Mouse (Mus musculus): ENCODE measurements around the gene Pamr1. TPM values are rescaled to one million over a fixed set of nuclear protein-coding genes. Genes with fewer than 3 reads are reported as not detected.

Pamr1 gene
- total and polyA plus RNA-seq, 2 experiments = 2.6 to 3.3 TPM

- Histone ChIP-seq H3K27me3 (ENCODE audit: control insufficient read depth, insufficient read depth, low read length) (no peaks in the 10 kb centered on the region), H3K79me2 (ENCODE audit: control insufficient read depth, insufficient read depth, low read length) (no peaks in the 10 kb centered on the region), H3K9ac (ENCODE audit: low read depth, low read length) (no peak overlapping the region), H3K4me1 (ENCODE audit: control insufficient read depth, insufficient read depth, low read length) (no peaks in the 10 kb centered on the region), H3K4me3 (ENCODE audit: insufficient read depth, low read depth, low read length) (no peak overlapping the region), H3K27ac (replicated peaks; ENCODE audit: insufficient read depth, low read depth, low read length) (no peak overlapping the region), H3K36me3 (ENCODE audit: control insufficient read depth, insufficient read depth, low read length) (no peaks in the 10 kb centered on the region)
- no peak for DNase-seq (ENCODE audit: extremely low read depth, low read depth, low spot score)
- no peak for TF ChIP-seq POLR2A (IDR thresholded peaks at IDR 0.05; ENCODE audit: extremely low read depth, insufficient read depth, low read length)
- TF ChIP-seq CTCF (IDR thresholded peaks at IDR 0.05; ENCODE audit: low read depth, low read length) = no peak
- 61% methylated on average over 3 of the region's 3 CpGs for WGBS
Measured at GRCm38 (mm10) chr2:102536766-102537165, 13.0 kb upstream of the Pamr1 start.

DNA sequence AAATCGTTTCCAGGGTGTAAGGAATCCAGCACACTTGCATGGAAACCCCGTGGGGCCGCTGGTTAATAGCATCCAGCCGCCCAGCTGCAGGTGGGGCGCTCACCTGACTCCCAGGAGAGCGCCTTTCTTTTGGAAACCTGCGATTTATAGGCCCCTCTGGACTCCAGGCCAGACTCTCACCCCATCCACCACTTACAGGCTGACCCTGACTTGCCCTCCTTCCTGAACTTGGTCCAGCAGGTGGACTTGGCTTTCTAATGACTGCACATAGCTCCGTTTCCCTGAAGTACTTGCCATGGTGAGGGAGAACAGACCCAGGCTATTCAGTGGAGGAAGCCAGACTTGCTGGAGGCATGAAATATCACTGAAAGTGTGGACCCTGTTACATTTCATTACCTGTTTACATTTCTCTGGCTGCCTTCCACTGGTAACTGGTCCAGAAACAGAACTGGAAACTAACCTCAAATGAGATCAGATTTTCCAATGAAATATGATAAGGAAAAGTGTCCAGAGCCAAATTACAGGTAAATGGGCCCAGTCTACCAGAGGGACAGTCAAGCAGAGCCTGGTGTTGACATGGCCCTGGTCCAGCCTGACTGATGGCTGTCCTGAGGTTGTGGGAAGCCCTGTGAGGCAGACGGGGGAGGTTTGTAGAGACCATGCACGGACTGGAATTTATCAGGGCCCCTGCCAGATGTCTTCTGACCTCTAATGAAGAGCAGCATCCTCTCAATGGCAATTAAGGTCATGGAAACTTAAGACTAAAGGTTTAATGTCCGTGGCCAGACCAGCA, 9.2 kb upstream of the Pamr1 start:
- H3K36me3 ChIP-seq (ENCODE audit: control insufficient read depth, insufficient read depth, low read length) = no peaks in the 10 kb centered on the region
- no peak overlapping the region for H3K9ac ChIP-seq (ENCODE audit: low read depth, low read length)
- H3K4me1 ChIP-seq (ENCODE audit: control insufficient read depth, insufficient read depth, low read length) = no peaks in the 10 kb centered on the region
- DNase-seq (ENCODE audit: extremely low read depth, low read depth, low spot score) = no peak
- H3K4me3 ChIP-seq (ENCODE audit: insufficient read depth, low read depth, low read length) = no peak overlapping the region
- TF ChIP-seq CTCF (IDR thresholded peaks at IDR 0.05; ENCODE audit: low read depth, low read length) (no peak), POLR2A (IDR thresholded peaks at IDR 0.05; ENCODE audit: extremely low read depth, insufficient read depth, low read length) (no peak)
- H3K79me2 ChIP-seq (ENCODE audit: control insufficient read depth, insufficient read depth, low read length) = no peaks in the 10 kb centered on the region
- no peak overlapping the region for H3K27ac ChIP-seq (replicated peaks; ENCODE audit: insufficient read depth, low read depth, low read length)
- WGBS = 59% methylated on average over 11 of the region's 11 CpGs
- H3K27me3 ChIP-seq (ENCODE audit: control insufficient read depth, insufficient read depth, low read length) = no peaks in the 10 kb centered on the region

- 32% methylated on average over 4 of the region's 4 CpGs for WGBS
- peak; percentile 57 for DNase-seq (ENCODE audit: extremely low read depth, low read depth, low spot score)
- Histone ChIP-seq H3K36me3 (ENCODE audit: control insufficient read depth, insufficient read depth, low read length) (no peaks in the 10 kb centered on the region), H3K4me1 (ENCODE audit: control insufficient read depth, insufficient read depth, low read length) (no peaks in the 10 kb centered on the region), H3K27me3 (ENCODE audit: control insufficient read depth, insufficient read depth, low read length) (no peaks in the 10 kb centered on the region), H3K27ac (replicated peaks; ENCODE audit: insufficient read depth, low read depth, low read length) (no peak overlapping the region), H3K79me2 (ENCODE audit: control insufficient read depth, insufficient read depth, low read length) (no peaks in the 10 kb centered on the region), H3K4me3 (ENCODE audit: insufficient read depth, low read depth, low read length) (no peak overlapping the region), H3K9ac (ENCODE audit: low read depth, low read length) (no peak overlapping the region)
- TF ChIP-seq POLR2A (IDR thresholded peaks at IDR 0.05; ENCODE audit: extremely low read depth, insufficient read depth, low read length) (no peak), CTCF (IDR thresholded peaks at IDR 0.05; ENCODE audit: low read depth, low read length) (no peak)
Measured at GRCm38 (mm10) chr2:102541404-102542125, 8.2 kb upstream of the Pamr1 start.

GRCm38 (mm10) chr2:102543961-102544719, 5.7 kb upstream of the Pamr1 start:
- H3K27me3 ChIP-seq (ENCODE audit: control insufficient read depth, insufficient read depth, low read length) = no peaks in the 10 kb centered on the region
- TF ChIP-seq POLR2A (IDR thresholded peaks at IDR 0.05; ENCODE audit: extremely low read depth, insufficient read depth, low read length) (no peak), CTCF (IDR thresholded peaks at IDR 0.05; ENCODE audit: low read depth, low read length) (no peak)
- H3K9ac ChIP-seq (ENCODE audit: low read depth, low read length) = no peak overlapping the region
- no peak overlapping the region for H3K27ac ChIP-seq (replicated peaks; ENCODE audit: insufficient read depth, low read depth, low read length)
- no peaks in the 10 kb centered on the region for H3K36me3 ChIP-seq (ENCODE audit: control insufficient read depth, insufficient read depth, low read length)
- no peaks in the 10 kb centered on the region for H3K4me1 ChIP-seq (ENCODE audit: control insufficient read depth, insufficient read depth, low read length)
- DNase-seq (ENCODE audit: extremely low read depth, low read depth, low spot score) = no peak
- H3K4me3 ChIP-seq (ENCODE audit: insufficient read depth, low read depth, low read length) = no peak overlapping the region
- 59% methylated on average over 6 of the region's 6 CpGs for WGBS
- no peaks in the 10 kb centered on the region for H3K79me2 ChIP-seq (ENCODE audit: control insufficient read depth, insufficient read depth, low read length)

DNA sequence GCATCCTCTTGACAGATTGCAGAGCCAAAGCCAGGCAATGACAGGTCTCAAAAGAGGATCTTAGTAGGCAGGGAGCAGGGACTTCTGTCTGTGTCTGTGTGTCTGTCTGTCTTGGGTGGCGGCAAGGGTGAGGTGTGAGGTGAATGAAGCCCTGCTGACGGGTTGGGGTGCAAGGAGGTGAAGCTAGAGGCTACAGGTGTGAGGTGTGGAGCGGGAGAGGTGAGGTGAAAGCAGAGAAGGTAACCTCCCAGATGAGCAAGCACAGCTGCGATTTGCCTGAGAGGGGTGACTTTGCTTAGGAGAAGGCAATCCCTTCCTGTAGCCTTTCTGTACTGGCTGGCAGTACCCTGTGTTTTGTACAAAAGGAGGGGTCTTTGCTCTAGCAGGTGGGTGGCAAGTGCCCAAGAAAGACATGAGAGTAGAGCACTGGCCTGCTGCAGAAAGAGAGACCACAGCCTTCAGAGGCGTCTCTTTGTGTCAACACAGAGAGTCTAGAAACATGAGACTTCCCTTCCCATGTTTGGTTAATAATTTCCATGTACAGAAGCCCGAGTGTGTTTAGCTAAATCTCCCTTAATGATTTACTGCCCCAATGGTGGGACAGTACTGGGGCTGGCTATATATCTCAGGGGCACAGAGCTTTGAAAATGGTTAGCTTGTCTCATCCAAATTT, 1.2 kb downstream of the Pamr1 start:
- H3K9ac ChIP-seq (ENCODE audit: low read depth, low read length) = no peak overlapping the region

More for the DNA sequence above, 1.2 kb downstream of the Pamr1 start:
- Histone ChIP-seq H3K4me3 (ENCODE audit: insufficient read depth, low read depth, low read length) (no peak overlapping the region), H3K27ac (replicated peaks; ENCODE audit: insufficient read depth, low read depth, low read length) (no peak overlapping the region), H3K36me3 (ENCODE audit: control insufficient read depth, insufficient read depth, low read length) (no peaks in the 10 kb centered on the region), H3K27me3 (ENCODE audit: control insufficient read depth, insufficient read depth, low read length) (0 out of 2 replicates have a peak, but pooled peaks cover 6% of the 10 kb centered on the region), H3K79me2 (ENCODE audit: control insufficient read depth, insufficient read depth, low read length) (no peaks in the 10 kb centered on the region), H3K4me1 (ENCODE audit: control insufficient read depth, insufficient read depth, low read length) (no peaks in the 10 kb centered on the region)
- 14% methylated on average over 6 of the region's 6 CpGs for WGBS
- no peak for TF ChIP-seq CTCF (IDR thresholded peaks at IDR 0.05; ENCODE audit: low read depth, low read length)
- no peak for TF ChIP-seq POLR2A (IDR thresholded peaks at IDR 0.05; ENCODE audit: extremely low read depth, insufficient read depth, low read length)
- peak; percentile 34 for DNase-seq (ENCODE audit: extremely low read depth, low read depth, low spot score)
